Mouse (Mus musculus): ENCODE measurements around the gene Csmd2. TPM values are rescaled to one million over a fixed set of nuclear protein-coding genes. Genes with fewer than 3 reads are reported as not detected.

Gene Csmd2
- polyA plus RNA-seq, 1 experiment from 2014 or later, result 0.18 TPM

DNA sequence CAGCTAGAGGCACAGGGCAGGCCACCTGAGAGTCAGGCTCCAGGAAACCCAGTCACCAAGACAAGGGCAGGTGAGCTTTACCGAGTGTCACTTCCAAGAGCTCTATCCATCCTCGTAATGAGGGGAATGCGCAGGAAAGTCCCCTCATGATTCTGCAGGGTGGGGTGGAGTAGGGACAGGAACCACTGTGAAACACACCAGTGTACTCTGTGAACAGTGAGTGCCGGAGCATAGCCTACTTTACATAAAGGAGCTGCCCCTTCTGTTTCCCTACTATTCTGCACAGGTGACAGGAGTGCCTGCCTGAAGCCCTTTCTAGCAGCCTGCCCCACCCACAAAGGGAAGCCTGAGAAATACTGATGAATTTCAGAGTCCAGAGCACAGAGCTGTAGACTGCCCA lies 605.6 kb downstream of the Csmd2 start:
- no peaks in the 10 kb centered on the region for H3K9me3 ChIP-seq (ENCODE audit: control insufficient read depth, low read length)
- ATAC-seq (replicated peaks; ENCODE audit: low FRiP score, low TSS enrichment, low read depth) (no peak), DNase-seq (ENCODE audit: low spot score) (no peak)
- no peak overlapping the region for H3K4me2 ChIP-seq (ENCODE audit: low read length)
- H3K36me3 ChIP-seq (ENCODE audit: control insufficient read depth, insufficient read depth, low read length), result peaks cover 32% of the 10 kb centered on the region
- WGBS, result 93% methylated on average over 4 of the region's 4 CpGs
- H3K27ac ChIP-seq (ENCODE audit: low read depth), result no peak overlapping the region
- H3K4me3 ChIP-seq (ENCODE audit: low read depth, low read length), result no peak overlapping the region
- no peaks in the 10 kb centered on the region for H3K27me3 ChIP-seq (replicated peaks; ENCODE audit: control insufficient read depth, insufficient read depth, low read length)
- H3K4me1 ChIP-seq (replicated peaks; ENCODE audit: control insufficient read depth, insufficient read depth, low read length), result no peaks in the 10 kb centered on the region
- no peak overlapping the region for H3K9ac ChIP-seq (ENCODE audit: low read length)

- no peak overlapping the region for H3K4me2 ChIP-seq (ENCODE audit: low read length)
- H3K4me1 ChIP-seq (replicated peaks; ENCODE audit: control insufficient read depth, insufficient read depth, low read length), result no peaks in the 10 kb centered on the region
- ATAC-seq (replicated peaks; ENCODE audit: low FRiP score, low TSS enrichment, low read depth) (no peak), DNase-seq (ENCODE audit: low spot score) (no peak)
- peaks cover 25% of the 10 kb centered on the region for H3K36me3 ChIP-seq (ENCODE audit: control insufficient read depth, insufficient read depth, low read length)
- H3K9me3 ChIP-seq (ENCODE audit: control insufficient read depth, low read length), result no peaks in the 10 kb centered on the region
- no peak overlapping the region for H3K4me3 ChIP-seq (ENCODE audit: low read depth, low read length)
- 84% methylated on average over 5 of the region's 5 CpGs for WGBS
- no peak overlapping the region for H3K9ac ChIP-seq (ENCODE audit: low read length)
- no peaks in the 10 kb centered on the region for H3K27me3 ChIP-seq (replicated peaks; ENCODE audit: control insufficient read depth, insufficient read depth, low read length)
- H3K27ac ChIP-seq (ENCODE audit: low read depth), result no peak overlapping the region
These were observed 606.4 kb downstream of the Csmd2 start for GRCm38 (mm10) chr4:128594062-128594461.

DNA sequence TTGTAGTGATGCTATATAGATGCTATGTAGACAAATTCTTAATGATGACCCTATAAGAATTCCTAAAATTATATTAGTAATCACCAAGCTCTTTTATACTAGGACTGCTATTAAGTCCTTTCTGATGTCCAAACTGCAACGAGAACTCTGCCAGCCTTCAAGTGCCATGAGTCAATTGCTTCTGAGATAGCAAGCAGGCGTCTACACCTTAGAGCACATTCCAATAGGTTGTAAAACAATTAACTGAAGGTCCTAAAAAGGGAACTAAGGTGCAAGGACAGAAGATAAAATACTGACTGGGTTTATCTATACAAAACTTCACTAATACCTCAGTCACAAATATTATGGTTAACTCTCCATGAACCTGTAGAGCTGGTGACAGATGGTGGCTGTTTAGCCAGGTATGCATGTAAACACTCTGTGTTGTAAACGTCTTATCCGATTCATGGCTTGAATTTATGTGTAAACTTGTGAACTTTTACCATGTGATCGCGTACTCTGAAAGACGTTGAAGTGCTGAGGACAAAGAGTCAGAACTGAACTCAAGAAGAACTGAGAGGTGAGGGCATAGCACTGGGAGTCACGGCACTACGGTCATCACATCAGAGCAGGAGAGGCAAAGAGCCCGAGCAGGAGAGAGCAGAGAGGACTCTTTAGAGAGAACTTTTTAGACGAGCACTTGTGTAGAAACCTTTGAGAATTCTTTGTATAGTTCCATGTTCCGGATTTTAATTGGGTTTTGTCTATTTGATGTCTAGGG lies 610.3 kb downstream of the Csmd2 start:
- Histone ChIP-seq H3K9me3 (ENCODE audit: control insufficient read depth, low read length) (no peaks in the 10 kb centered on the region), H3K9ac (ENCODE audit: low read length) (no peak overlapping the region), H3K4me1 (replicated peaks; ENCODE audit: control insufficient read depth, insufficient read depth, low read length) (no peaks in the 10 kb centered on the region), H3K27me3 (replicated peaks; ENCODE audit: control insufficient read depth, insufficient read depth, low read length) (no peaks in the 10 kb centered on the region), H3K36me3 (ENCODE audit: control insufficient read depth, insufficient read depth, low read length) (peaks cover 16% of the 10 kb centered on the region), H3K4me3 (ENCODE audit: low read depth, low read length) (no peak overlapping the region), H3K27ac (ENCODE audit: low read depth) (no peak overlapping the region), H3K4me2 (ENCODE audit: low read length) (no peak overlapping the region)
- DNase-seq (ENCODE audit: low spot score) (no peak), ATAC-seq (replicated peaks; ENCODE audit: low FRiP score, low TSS enrichment, low read depth) (peak; percentile 74)
- WGBS, result 37% methylated on average over 12 of the region's 12 CpGs

DNA sequence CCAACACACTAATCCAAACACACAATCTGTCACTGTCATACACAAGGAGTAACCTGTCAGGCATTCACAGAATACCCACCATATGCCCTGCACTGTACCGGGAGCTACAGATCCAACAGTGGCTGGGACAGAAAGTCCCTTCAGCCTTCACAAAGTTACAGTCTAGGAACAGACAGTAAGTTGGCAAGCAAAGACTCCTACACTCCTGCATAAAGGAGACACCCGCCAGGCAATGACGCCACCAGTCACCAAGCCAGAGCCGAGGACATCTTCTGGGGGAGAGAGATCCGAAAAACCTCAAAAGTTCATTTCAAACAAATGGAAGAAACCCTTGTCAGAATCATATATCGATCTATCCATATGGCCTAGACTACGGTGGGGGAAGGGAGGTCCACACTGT lies 618.9 kb downstream of the Csmd2 start:
- ATAC-seq (replicated peaks; ENCODE audit: low FRiP score, low TSS enrichment, low read depth), result no peak
- H3K36me3 ChIP-seq (ENCODE audit: control insufficient read depth, insufficient read depth, low read length), result peaks cover 27% of the 10 kb centered on the region
- WGBS, result 94% methylated on average over 7 of the region's 7 CpGs
- H3K27ac ChIP-seq (ENCODE audit: low read depth), result no peak overlapping the region
- peaks cover 17% of the 10 kb centered on the region; the same call in 1 of the 2 replicates for H3K4me1 ChIP-seq (replicated peaks; ENCODE audit: control insufficient read depth, insufficient read depth, low read length)
- no peak overlapping the region for H3K4me2 ChIP-seq (ENCODE audit: low read length)
- H3K4me3 ChIP-seq (ENCODE audit: low read depth, low read length), result no peak overlapping the region
- no peaks in the 10 kb centered on the region for H3K9me3 ChIP-seq (ENCODE audit: control insufficient read depth, low read length)
- no peak overlapping the region for H3K9ac ChIP-seq (ENCODE audit: low read length)
- H3K27me3 ChIP-seq (replicated peaks; ENCODE audit: control insufficient read depth, insufficient read depth, low read length), result no peaks in the 10 kb centered on the region
- DNase-seq (ENCODE audit: low spot score), result no peak

- 84% methylated on average over 11 of the region's 11 CpGs for WGBS
- peaks cover 17% of the 10 kb centered on the region; the same call in 1 of the 2 replicates for H3K4me1 ChIP-seq (replicated peaks; ENCODE audit: control insufficient read depth, insufficient read depth, low read length)
- ATAC-seq (replicated peaks; ENCODE audit: low FRiP score, low TSS enrichment, low read depth) (no peak), DNase-seq (ENCODE audit: low spot score) (no peak)
- no peaks in the 10 kb centered on the region for H3K27me3 ChIP-seq (replicated peaks; ENCODE audit: control insufficient read depth, insufficient read depth, low read length)
- no peak overlapping the region for H3K27ac ChIP-seq (ENCODE audit: low read depth)
- peaks cover 17% of the 10 kb centered on the region for H3K36me3 ChIP-seq (ENCODE audit: control insufficient read depth, insufficient read depth, low read length)
- H3K4me3 ChIP-seq (ENCODE audit: low read depth, low read length), result no peak overlapping the region
- no peak overlapping the region for H3K9ac ChIP-seq (ENCODE audit: low read length)
- no peaks in the 10 kb centered on the region for H3K9me3 ChIP-seq (ENCODE audit: control insufficient read depth, low read length)
- H3K4me2 ChIP-seq (ENCODE audit: low read length), result no peak overlapping the region
These were observed 620.0 kb downstream of the Csmd2 start for GRCm38 (mm10) chr4:128607661-128608060.

GRCm38 (mm10) chr4:128609276-128609924 lies 621.7 kb downstream of the Csmd2 start:
- Histone ChIP-seq H3K9me3 (ENCODE audit: control insufficient read depth, low read length) (no peaks in the 10 kb centered on the region), H3K9ac (ENCODE audit: low read length) (peak overlapping the region; percentile 49), H3K27me3 (replicated peaks; ENCODE audit: control insufficient read depth, insufficient read depth, low read length) (no peaks in the 10 kb centered on the region), H3K36me3 (ENCODE audit: control insufficient read depth, insufficient read depth, low read length) (0 out of 2 replicates have a peak, but pooled peaks cover under 1% of the 10 kb centered on the region), H3K4me3 (ENCODE audit: low read depth, low read length) (peak overlapping the region; percentile 45), H3K4me1 (replicated peaks; ENCODE audit: control insufficient read depth, insufficient read depth, low read length) (peaks cover 17% of the 10 kb centered on the region; the same call in 1 of the 2 replicates), H3K27ac (ENCODE audit: low read depth) (no peak overlapping the region), H3K4me2 (ENCODE audit: low read length) (peak overlapping the region; percentile 72)
- ATAC-seq (replicated peaks; ENCODE audit: low FRiP score, low TSS enrichment, low read depth) (peak; percentile 44; the same call in 1 of the 2 replicates), DNase-seq (ENCODE audit: low spot score) (no peak)
- WGBS, result 7% methylated on average over 27 of the region's 27 CpGs

DNA sequence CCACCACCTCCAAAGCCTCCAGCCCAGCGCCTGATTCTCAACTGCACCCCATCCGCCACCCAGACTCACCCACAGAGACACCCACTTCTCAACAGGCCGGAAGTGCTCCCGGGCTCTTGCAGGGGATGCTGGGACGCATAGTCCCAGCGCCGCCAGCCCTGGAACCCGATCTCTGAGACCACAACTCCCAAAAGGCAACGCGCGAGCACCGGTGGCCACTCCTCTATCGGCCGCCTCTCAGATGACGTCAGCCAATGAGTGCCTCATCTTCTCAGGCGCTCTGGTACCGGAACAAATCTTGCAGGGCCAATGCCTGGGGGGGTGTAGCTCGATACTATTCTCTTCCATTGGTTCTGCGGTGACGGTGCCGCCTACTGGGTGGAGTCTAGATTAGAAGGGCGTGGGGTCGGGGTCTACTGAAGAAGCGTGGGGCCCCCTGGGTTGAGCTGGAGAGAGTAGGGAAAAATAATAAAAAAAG lies 622.3 kb downstream of the Csmd2 start, which contains the start of gene Zscan20:
TSS of gene Zscan20 (minus strand) at position 174 of the 478 bp plus-strand sequence.
- Histone ChIP-seq H3K4me1 (replicated peaks; ENCODE audit: control insufficient read depth, insufficient read depth, low read length) (peaks cover 17% of the 10 kb centered on the region; the same call in 1 of the 2 replicates), H3K9ac (ENCODE audit: low read length) (peak within 1 kb of the TSS; percentile 49), H3K4me3 (ENCODE audit: low read depth, low read length) (peak within 1 kb of the TSS; percentile 45), H3K27me3 (replicated peaks; ENCODE audit: control insufficient read depth, insufficient read depth, low read length) (no peaks in the 10 kb centered on the region), H3K36me3 (ENCODE audit: control insufficient read depth, insufficient read depth, low read length) (no peaks in the 10 kb centered on the region), H3K9me3 (ENCODE audit: control insufficient read depth, low read length) (no peaks in the 10 kb centered on the region), H3K27ac (ENCODE audit: low read depth) (peak within 1 kb of the TSS; percentile 18; the same call in 1 of the 2 replicates), H3K4me2 (ENCODE audit: low read length) (peak within 1 kb of the TSS; percentile 72)
- ATAC-seq (replicated peaks; ENCODE audit: low FRiP score, low TSS enrichment, low read depth), result peak; percentile 95
- under 1% methylated on average over 24 of the region's 24 CpGs for WGBS
- DNase-seq (ENCODE audit: low spot score), result peak; percentile 91

DNA sequence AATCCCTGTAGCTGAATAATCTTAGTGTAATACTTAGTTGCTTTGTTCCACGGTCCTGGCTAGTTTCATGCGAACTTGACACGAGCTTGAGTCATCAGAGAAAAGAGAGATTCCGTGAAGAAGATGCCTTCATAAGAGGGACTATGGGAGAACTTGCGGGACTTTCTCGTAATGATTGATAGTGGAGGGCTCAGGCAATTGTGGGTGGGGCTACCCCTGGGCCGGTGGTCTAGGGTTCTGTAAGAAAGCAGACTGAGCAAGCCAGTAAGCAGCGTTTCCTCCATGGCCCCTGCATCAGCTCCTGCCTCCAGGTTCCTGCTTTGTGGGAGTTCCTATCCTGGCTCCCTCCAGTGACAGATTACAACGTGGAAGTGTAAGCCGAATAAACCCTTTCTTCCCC lies 623.0 kb downstream of the Csmd2 start:
- peaks cover 17% of the 10 kb centered on the region; the same call in 1 of the 2 replicates for H3K4me1 ChIP-seq (replicated peaks; ENCODE audit: control insufficient read depth, insufficient read depth, low read length)
- no peaks in the 10 kb centered on the region for H3K36me3 ChIP-seq (ENCODE audit: control insufficient read depth, insufficient read depth, low read length)
- DNase-seq (ENCODE audit: low spot score), result no peak
- peak overlapping the region; percentile 18; the same call in 1 of the 2 replicates for H3K27ac ChIP-seq (ENCODE audit: low read depth)
- peak overlapping the region; percentile 45; the same call in 1 of the 2 replicates for H3K4me3 ChIP-seq (ENCODE audit: low read depth, low read length)
- H3K9me3 ChIP-seq (ENCODE audit: control insufficient read depth, low read length), result no peaks in the 10 kb centered on the region
- ATAC-seq (replicated peaks; ENCODE audit: low FRiP score, low TSS enrichment, low read depth), result 0 out of 2 replicates have a peak, but pooled peaks have one; percentile 9
- no peaks in the 10 kb centered on the region for H3K27me3 ChIP-seq (replicated peaks; ENCODE audit: control insufficient read depth, insufficient read depth, low read length)
- H3K9ac ChIP-seq (ENCODE audit: low read length), result no peak overlapping the region
- 14% methylated on average over 10 of the region's 10 CpGs for WGBS
- H3K4me2 ChIP-seq (ENCODE audit: low read length), result peak overlapping the region; percentile 72

Data from intestine, embryonic 14.5 days (tissue).